Mouse (Mus musculus) kidney, postnatal 0 days (tissue): ENCODE measurements around the gene Syne4. TPM values are rescaled to one million over a fixed set of nuclear protein-coding genes. Genes with fewer than 3 reads are reported as not detected.

Experiments used
- ATAC-seq: fragments of 200-750 bp; cut with Nextera tagmentation; replicated peaks from 2 replicates; pipeline ENCODE4 v1.8.0; 2017; ENCODE audit warnings: low read depth, moderate number of reproducible peaks, moderate TSS enrichment, moderate library complexity; ENCODE audit not compliant: low FRiP score
- DNase-seq: peaks from one replicate; pipeline ENCODE4 v3.0.0-alpha.2; 2016; ENCODE audit warnings: low spot score
- H3K27ac ChIP-seq: fragments of 300-500 bp; sonication (generic); 2 replicates; pipeline ENCODE4 v1.5.1; 2014; ENCODE audit warnings: mild to moderate bottlenecking
- H3K27me3 ChIP-seq: fragments of 300-500 bp; sonication (generic); 2 replicates; pipeline ENCODE4 v1.6.1; 2014; ENCODE audit warnings: low read length, mixed read lengths; ENCODE audit not compliant: insufficient read depth
- H3K36me3 ChIP-seq: fragments of 300-500 bp; sonication (generic); 2 replicates; pipeline ENCODE4 v1.6.1; 2014; ENCODE audit warnings: low read length, mixed read lengths; ENCODE audit not compliant: insufficient read depth
- H3K4me1 ChIP-seq: fragments of 300-500 bp; sonication (generic); replicated peaks from 2 replicates; pipeline ENCODE4 v1.6.1; 2014; ENCODE audit warnings: antibody characterized with exemption, low read length, mixed read lengths; ENCODE audit not compliant: insufficient read depth
- H3K4me2 ChIP-seq: fragments of 300-500 bp; sonication (generic); 2 replicates; pipeline ENCODE4 v1.6.1; 2014; ENCODE audit warnings: mild to moderate bottlenecking, low read length, moderate library complexity, mixed read lengths
- H3K4me3 ChIP-seq: fragments of 300-500 bp; sonication (generic); replicated peaks from 2 replicates; pipeline ENCODE4 v1.5.1; 2014; ENCODE audit warnings: low read depth, low read length
- H3K9ac ChIP-seq: fragments of 300-500 bp; sonication (generic); 2 replicates; pipeline ENCODE4 v1.6.1; 2014; ENCODE audit warnings: low read depth, low read length
- H3K9me3 ChIP-seq: fragments of 300-500 bp; sonication (generic); replicated peaks from 2 replicates; pipeline ENCODE4 v1.6.1; 2016; ENCODE audit warnings: low read length, inconsistent platforms, mixed read lengths
- CTCF ChIP-seq: IDR thresholded peaks from 2 replicates; pipeline ENCODE4 v1.5.1; 2016; ENCODE audit warnings: antibody characterized with exemption, low read depth, mild to moderate bottlenecking, moderate library complexity
- WGBS: fragments of 180-500 bp; shearing (Covaris S2); extraction: QIAGEN DNeasy Blood & Tissue Kit; methylation state at CpG from one replicate; pipeline ENCODE4 v1.1.7; 2014; 5-methylcytosine and 5-hydroxymethylcytosine counted together
- polyA plus RNA-seq: library from polyadenylated mRNA; unstranded; fragments of >200 nt; fragmentation: Nextera tagmentation; extraction: Ambion mirVana; gene quantifications from 2 replicates; pipeline ENCODE4 v1.2.1, GENCODE M21; 2015

Syne4 gene
- polyA plus RNA-seq, result 79.0 and 88.4 TPM in 2 replicates

- 0 out of 2 replicates have a peak, but pooled peaks cover 8% of the 10 kb centered on the region for H3K4me1 ChIP-seq
- no peaks in the 10 kb centered on the region for H3K27me3 ChIP-seq
- H3K4me2 ChIP-seq, result peak within 1 kb of the TSS; percentile 57
- H3K9ac ChIP-seq, result peak within 1 kb of the TSS; percentile 55
- DNase-seq, result peak; percentile 58
- peak; percentile 74 for ATAC-seq
- H3K36me3 ChIP-seq, result peaks cover 5% of the 10 kb centered on the region; the same call in 1 of the 2 replicates
- H3K9me3 ChIP-seq, result no peaks in the 10 kb centered on the region
- peak within 1 kb of the TSS; percentile 37 for H3K4me3 ChIP-seq
- 2% methylated on average over 9 of the region's 9 CpGs for WGBS
- H3K27ac ChIP-seq, result peak within 1 kb of the TSS; percentile 83
- no peak for TF ChIP-seq CTCF
Measured at GRCm38 (mm10) chr7:30314721-30315155, at the start of gene Syne4. TSS of gene Syne4 (plus strand) at chr7:30314807.

DNA sequence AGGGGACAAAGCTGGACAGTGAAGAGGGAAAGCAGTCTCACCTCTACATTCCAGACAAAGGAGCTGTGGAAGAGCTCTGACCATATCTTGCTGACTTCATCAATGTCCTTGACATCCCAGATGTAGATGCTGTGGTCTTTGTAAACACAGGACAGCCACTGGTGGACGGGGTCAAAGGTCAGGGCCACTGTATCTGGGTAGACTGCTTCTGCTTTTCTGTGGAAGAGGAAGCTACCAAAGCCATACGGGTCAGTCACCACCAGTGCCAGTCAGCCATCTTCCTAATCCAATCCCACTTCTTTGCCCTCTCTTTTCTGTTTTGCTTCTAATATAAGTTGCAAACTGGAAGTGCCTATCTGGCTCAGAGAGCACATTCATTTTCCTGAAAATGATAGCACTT, 49.6 kb upstream of the Syne4 start:
- ATAC-seq, result no peak
- Histone ChIP-seq H3K4me1 (no peaks in the 10 kb centered on the region), H3K9ac (no peak overlapping the region), H3K36me3 (no peaks in the 10 kb centered on the region), H3K4me3 (no peak overlapping the region), H3K4me2 (no peak overlapping the region), H3K9me3 (no peaks in the 10 kb centered on the region), H3K27ac (no peak overlapping the region), H3K27me3 (no peaks in the 10 kb centered on the region)
- no peak for TF ChIP-seq CTCF
- 77% methylated on average over 2 of the region's 2 CpGs for WGBS
- no peak for DNase-seq

DNA sequence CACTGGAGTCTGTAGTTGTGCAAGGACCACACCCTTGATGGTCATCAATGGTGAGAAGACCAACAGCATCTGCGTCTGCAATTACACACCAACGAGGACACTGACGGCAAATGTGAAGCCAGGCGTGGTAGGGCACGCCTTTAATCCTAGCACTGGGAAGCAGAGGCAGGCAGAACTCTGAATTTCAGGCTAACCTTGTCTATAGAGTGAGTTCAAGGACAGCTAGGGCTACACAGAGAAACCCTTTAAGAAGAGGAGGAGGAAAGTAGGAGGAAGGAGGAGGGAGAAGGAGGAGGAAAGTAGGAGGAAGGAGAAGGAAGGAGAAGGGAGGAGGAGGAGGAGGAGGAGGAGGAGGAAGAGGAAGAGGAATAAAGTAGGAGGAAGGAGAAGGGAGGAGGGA, 49.1 kb upstream of the Syne4 start:
- H3K9me3 ChIP-seq, result no peaks in the 10 kb centered on the region
- WGBS, result 92% methylated on average over 5 of the region's 5 CpGs
- TF ChIP-seq CTCF, result no peak

DNA sequence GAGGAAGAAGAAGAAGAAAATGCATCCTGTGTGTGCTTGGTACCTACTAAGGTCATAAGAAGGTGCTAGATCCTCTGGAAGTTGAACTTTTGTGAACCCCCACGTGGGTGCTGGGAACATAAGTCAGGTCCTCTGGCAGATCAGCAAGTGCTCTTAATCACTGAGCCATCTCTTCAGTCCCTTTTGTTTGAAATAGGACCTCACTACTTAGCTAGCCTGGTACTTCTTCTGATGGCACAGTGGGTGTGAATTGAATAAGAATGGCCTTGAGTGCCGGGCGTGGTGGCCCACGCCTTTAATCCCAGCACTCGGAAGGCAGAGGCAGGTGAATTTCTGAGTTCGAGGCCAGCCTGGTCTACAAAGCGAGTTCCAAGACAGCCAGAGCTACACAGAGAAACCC, 48.7 kb upstream of the Syne4 start:
- Histone ChIP-seq H3K9ac (no peak overlapping the region), H3K9me3 (no peaks in the 10 kb centered on the region), H3K4me2 (no peak overlapping the region), H3K27me3 (no peaks in the 10 kb centered on the region), H3K27ac (no peak overlapping the region), H3K36me3 (no peaks in the 10 kb centered on the region), H3K4me1 (no peaks in the 10 kb centered on the region), H3K4me3 (no peak overlapping the region)
- DNase-seq (no peak), ATAC-seq (no peak)
- 91% methylated on average over 7 of the region's 7 CpGs for WGBS
- no peak for TF ChIP-seq CTCF

More for the DNA sequence above, 49.1 kb upstream of the Syne4 start:
- Histone ChIP-seq H3K4me3 (no peak overlapping the region), H3K27me3 (no peaks in the 10 kb centered on the region), H3K36me3 (no peaks in the 10 kb centered on the region), H3K4me2 (no peak overlapping the region), H3K9ac (no peak overlapping the region), H3K27ac (no peak overlapping the region), H3K4me1 (no peaks in the 10 kb centered on the region)
- DNase-seq (no peak), ATAC-seq (no peak)

- no peak for ATAC-seq
Measured at GRCm38 (mm10) chr7:30266780-30267179, 47.8 kb upstream of the Syne4 start.

DNA sequence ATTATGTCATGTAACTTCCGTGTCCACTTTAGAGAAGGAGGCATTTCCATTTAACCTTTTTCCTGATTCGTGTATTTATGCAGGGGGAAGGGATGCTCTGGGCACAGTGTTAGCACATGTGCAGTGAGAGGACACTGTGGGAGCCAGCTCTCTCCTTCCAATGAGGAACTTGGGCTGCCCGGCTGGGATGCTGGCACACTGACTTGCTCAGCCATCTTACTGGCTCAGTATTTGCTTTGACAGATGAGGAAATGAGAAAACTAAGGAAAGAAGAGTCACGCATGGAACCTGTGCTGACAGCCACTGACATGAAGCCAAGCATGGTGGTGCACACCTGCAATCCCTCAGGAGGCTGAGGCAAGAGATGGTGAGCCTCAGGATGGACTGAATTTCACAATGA, 45.0 kb upstream of the Syne4 start:
- DNase-seq, result no peak
- H3K9me3 ChIP-seq, result no peaks in the 10 kb centered on the region
- no peak overlapping the region for H3K4me2 ChIP-seq
- H3K27me3 ChIP-seq, result no peaks in the 10 kb centered on the region
- H3K4me1 ChIP-seq, result no peaks in the 10 kb centered on the region
- TF ChIP-seq CTCF, result no peak
- no peak for ATAC-seq
- no peaks in the 10 kb centered on the region for H3K36me3 ChIP-seq
- H3K9ac ChIP-seq, result no peak overlapping the region
- no peak overlapping the region for H3K4me3 ChIP-seq
- 91% methylated on average over 4 of the region's 4 CpGs for WGBS
- no peak overlapping the region for H3K27ac ChIP-seq

More at GRCm38 (mm10) chr7:30266780-30267179, 47.8 kb upstream of the Syne4 start:
- Histone ChIP-seq H3K4me2 (no peak overlapping the region), H3K9ac (no peak overlapping the region), H3K9me3 (no peaks in the 10 kb centered on the region), H3K27me3 (no peaks in the 10 kb centered on the region), H3K4me3 (no peak overlapping the region), H3K4me1 (no peaks in the 10 kb centered on the region), H3K27ac (no peak overlapping the region), H3K36me3 (no peaks in the 10 kb centered on the region)
- 96% methylated on average over 3 of the region's 3 CpGs for WGBS
- no peak for TF ChIP-seq CTCF
- no peak for DNase-seq

GRCm38 (mm10) chr7:30274383-30274782, 40.2 kb upstream of the Syne4 start:
- Histone ChIP-seq H3K9me3 (no peaks in the 10 kb centered on the region), H3K27ac (no peak overlapping the region), H3K4me2 (no peak overlapping the region), H3K27me3 (no peaks in the 10 kb centered on the region), H3K36me3 (no peaks in the 10 kb centered on the region), H3K4me1 (no peaks in the 10 kb centered on the region), H3K4me3 (no peak overlapping the region), H3K9ac (no peak overlapping the region)
- WGBS, result 54% methylated on average over 6 of the region's 6 CpGs
- TF ChIP-seq CTCF, result no peak
- ATAC-seq (no peak), DNase-seq (no peak)
